Mouse (Mus musculus) hindbrain, embryonic 13.5 days (tissue): ENCODE results near the gene Shb. TPM values are rescaled to one million over a fixed set of nuclear protein-coding genes. Genes with fewer than 3 reads are reported as not detected.

Source experiments
- ATAC-seq: fragments of 200-750 bp; cut with Nextera tagmentation; 2 replicates; pipeline ENCODE4 v1.8.0; 2017; ENCODE audit warnings: moderate TSS enrichment; ENCODE audit not compliant: low FRiP score
- H3K27ac ChIP-seq: fragments of 300-500 bp; sonication (generic); 2 replicates; pipeline ENCODE4 v1.5.1; 2015; ENCODE audit warnings: inconsistent platforms, mild to moderate bottlenecking, moderate library complexity
- H3K27me3 ChIP-seq: fragments of 300-500 bp; sonication (generic); 2 replicates; pipeline ENCODE4 v1.6.1; 2015; ENCODE audit warnings: mild to moderate bottlenecking, inconsistent platforms
- H3K36me3 ChIP-seq: fragments of 300-500 bp; sonication (generic); 2 replicates; pipeline ENCODE4 v1.6.1; 2015; ENCODE audit warnings: mild to moderate bottlenecking, inconsistent platforms
- H3K4me1 ChIP-seq: fragments of 300-500 bp; sonication (generic); replicated peaks from 2 replicates; pipeline ENCODE4 v1.6.1; 2015; ENCODE audit warnings: inconsistent platforms
- H3K4me2 ChIP-seq: fragments of 300-500 bp; sonication (generic); 2 replicates; pipeline ENCODE4 v1.6.1; 2015; ENCODE audit warnings: inconsistent platforms, mild to moderate bottlenecking, moderate library complexity
- H3K4me3 ChIP-seq: fragments of 300-500 bp; sonication (generic); 2 replicates; pipeline ENCODE4 v1.5.1; 2015; ENCODE audit warnings: mild to moderate bottlenecking, inconsistent platforms
- H3K9ac ChIP-seq: fragments of 300-500 bp; sonication (generic); 2 replicates; pipeline ENCODE4 v1.6.1; 2015; ENCODE audit warnings: mild to moderate bottlenecking, inconsistent platforms
- H3K9me3 ChIP-seq: fragments of 300-500 bp; sonication (generic); 2 replicates; pipeline ENCODE4 v1.6.1; 2016; ENCODE audit warnings: inconsistent platforms
- WGBS: fragments of 180-500 bp; shearing (Covaris S2); methylation state at CpG from one replicate; pipeline ENCODE4 v1.1.7; 2015; 5-methylcytosine and 5-hydroxymethylcytosine counted together
- polyA plus RNA-seq: library from polyadenylated mRNA; unstranded; fragments of >200 nt; fragmentation: Nextera tagmentation; extraction: Ambion mirVana; gene quantifications from 2 replicates; pipeline ENCODE4 v1.2.1, GENCODE M21; 2015

The Shb gene
- polyA plus RNA-seq, 1 experiment from 2014 or later: 5.7 TPM

DNA sequence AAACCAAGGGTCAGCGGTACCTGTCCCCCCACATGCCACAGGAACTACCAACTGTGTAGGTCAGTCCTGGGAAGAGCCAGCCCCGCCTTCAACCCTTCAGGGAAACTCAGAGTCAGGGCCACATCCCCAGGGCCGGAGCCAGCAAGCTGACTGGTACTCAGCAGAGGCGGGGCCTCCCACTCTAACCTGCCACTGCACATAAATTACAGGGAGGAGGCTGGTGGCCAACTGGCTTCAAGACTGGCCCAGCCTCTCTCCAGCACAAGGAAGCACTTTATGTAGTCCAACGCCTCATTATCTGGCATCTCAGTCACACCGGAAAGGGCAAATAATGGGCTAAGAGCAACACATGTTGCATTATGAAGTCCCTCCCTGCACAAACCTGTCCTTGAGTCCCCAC lies 22.1 kb downstream of the Shb start:
- Histone ChIP-seq H3K4me2 (no peak overlapping the region), H3K4me1 (peaks cover 71% of the 10 kb centered on the region), H3K36me3 (no peaks in the 10 kb centered on the region), H3K27ac (no peak overlapping the region), H3K9ac (no peak overlapping the region), H3K4me3 (no peak overlapping the region), H3K27me3 (0 out of 2 replicates have a peak, but pooled peaks cover 5% of the 10 kb centered on the region), H3K9me3 (no peaks in the 10 kb centered on the region)
- no peak; the same call in 1 of the 2 replicates for ATAC-seq
- 47% methylated on average over 6 of the region's 6 CpGs for WGBS

DNA sequence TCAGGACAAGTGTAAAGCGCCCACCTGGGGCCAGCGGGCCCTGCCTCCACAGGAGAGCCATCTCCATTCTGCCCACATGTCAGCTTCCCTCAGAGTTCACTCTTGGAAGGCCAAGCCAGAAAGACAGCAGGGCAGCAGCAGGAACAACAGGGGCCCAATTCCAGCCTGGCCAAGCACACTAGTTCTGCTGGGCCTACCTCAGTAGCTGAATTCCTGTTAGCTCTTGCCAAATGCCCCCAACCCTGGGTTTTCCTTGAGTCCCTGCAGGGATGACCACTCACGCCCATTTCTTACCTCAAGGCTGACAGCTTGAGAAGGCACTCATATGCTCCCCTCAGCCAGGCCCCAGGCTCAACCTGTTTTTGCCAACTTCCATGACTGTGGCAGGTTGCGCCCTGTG lies 22.9 kb downstream of the Shb start:
- Histone ChIP-seq H3K27me3 (0 out of 2 replicates have a peak, but pooled peaks cover 5% of the 10 kb centered on the region), H3K9ac (no peak overlapping the region), H3K27ac (no peak overlapping the region), H3K4me1 (peaks cover 65% of the 10 kb centered on the region), H3K4me3 (no peak overlapping the region), H3K36me3 (no peaks in the 10 kb centered on the region), H3K4me2 (no peak overlapping the region), H3K9me3 (no peaks in the 10 kb centered on the region)
- WGBS: 81% methylated on average over 4 of the region's 4 CpGs
- ATAC-seq: no peak

DNA sequence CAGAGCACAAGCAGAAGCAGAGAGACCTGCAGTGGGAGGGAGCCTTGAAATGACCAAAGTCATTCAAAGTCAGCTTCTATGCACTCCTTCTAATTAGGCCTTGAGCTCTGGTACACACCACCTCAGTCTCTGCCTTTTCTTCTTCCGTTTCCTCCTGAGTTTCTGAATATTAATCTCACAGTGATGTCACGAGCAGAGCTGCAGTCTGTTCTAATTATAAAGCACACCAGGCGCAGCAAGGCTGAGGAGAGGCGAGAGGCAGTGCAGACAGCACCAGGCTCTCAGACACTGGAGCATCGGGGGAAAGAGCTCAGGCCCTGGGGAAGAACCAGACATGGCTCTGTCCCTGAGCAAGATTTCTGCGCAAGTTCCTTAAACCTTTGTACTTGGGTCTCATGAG lies 23.8 kb downstream of the Shb start:
- peak overlapping the region; percentile 72 for H3K27ac ChIP-seq
- H3K4me2 ChIP-seq: no peak overlapping the region
- ATAC-seq: no peak; the same call in 1 of the 2 replicates
- H3K9ac ChIP-seq: peak overlapping the region; percentile 39; the same call in 1 of the 2 replicates
- H3K4me3 ChIP-seq: no peak overlapping the region
- no peaks in the 10 kb centered on the region for H3K9me3 ChIP-seq
- peaks cover 64% of the 10 kb centered on the region for H3K4me1 ChIP-seq
- 0 out of 2 replicates have a peak, but pooled peaks cover 3% of the 10 kb centered on the region for H3K27me3 ChIP-seq
- H3K36me3 ChIP-seq: no peaks in the 10 kb centered on the region
- 48% methylated on average over 6 of the region's 6 CpGs for WGBS

DNA sequence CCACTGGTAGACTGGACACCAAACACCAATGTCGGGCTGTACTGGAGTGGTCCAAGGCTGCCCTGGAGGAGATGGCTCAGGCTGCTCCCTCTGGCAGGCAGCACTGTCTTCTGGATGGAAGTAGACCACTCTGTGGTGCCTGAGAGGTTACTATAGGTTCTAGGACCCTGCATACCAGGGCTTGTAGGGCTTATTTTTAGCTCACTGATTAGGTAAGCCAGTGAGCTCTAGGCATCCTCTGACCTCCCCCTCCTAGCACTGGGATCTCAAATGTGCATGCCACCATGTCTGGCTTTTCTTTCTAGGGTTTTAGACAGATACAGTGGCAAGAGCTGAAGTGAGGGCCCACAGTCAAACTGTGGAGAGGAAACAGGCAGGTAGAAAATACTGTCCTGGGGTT lies 24.8 kb downstream of the Shb start:
- ATAC-seq: no peak
- Histone ChIP-seq H3K9ac (no peak overlapping the region), H3K9me3 (no peaks in the 10 kb centered on the region), H3K4me3 (no peak overlapping the region), H3K27ac (no peak overlapping the region), H3K4me1 (peaks cover 55% of the 10 kb centered on the region), H3K4me2 (no peak overlapping the region), H3K27me3 (0 out of 2 replicates have a peak, but pooled peaks cover 2% of the 10 kb centered on the region), H3K36me3 (no peaks in the 10 kb centered on the region)
- WGBS: 77% methylated on average over 1 of the region's 1 CpGs

DNA sequence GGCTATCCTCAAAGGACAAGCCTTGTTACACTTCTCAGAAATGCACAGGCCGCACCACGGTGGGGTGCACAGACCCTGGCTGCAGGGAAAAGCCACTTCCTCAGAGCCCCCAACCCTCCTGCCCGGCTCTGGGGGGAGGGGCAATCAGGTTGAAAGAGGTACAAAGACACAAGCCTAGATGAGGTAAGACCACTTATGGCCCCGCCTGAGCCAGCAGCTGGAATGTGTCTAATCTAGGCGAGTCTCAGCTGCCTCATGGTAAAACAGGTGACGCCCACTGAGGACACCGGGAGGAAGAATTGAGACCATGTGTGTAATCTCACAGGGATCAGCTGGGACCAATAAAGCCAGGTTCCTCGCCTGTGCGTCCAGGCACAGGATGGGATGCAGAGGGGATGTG lies 25.2 kb downstream of the Shb start:
- 58% methylated on average over 9 of the region's 9 CpGs for WGBS
- no peak overlapping the region for H3K27ac ChIP-seq
- H3K9me3 ChIP-seq: no peaks in the 10 kb centered on the region
- no peak overlapping the region for H3K4me2 ChIP-seq
- H3K4me3 ChIP-seq: no peak overlapping the region
- H3K9ac ChIP-seq: no peak overlapping the region
- ATAC-seq: no peak
- peaks cover 55% of the 10 kb centered on the region for H3K4me1 ChIP-seq
- H3K36me3 ChIP-seq: no peaks in the 10 kb centered on the region
- H3K27me3 ChIP-seq: 0 out of 2 replicates have a peak, but pooled peaks cover 2% of the 10 kb centered on the region

DNA sequence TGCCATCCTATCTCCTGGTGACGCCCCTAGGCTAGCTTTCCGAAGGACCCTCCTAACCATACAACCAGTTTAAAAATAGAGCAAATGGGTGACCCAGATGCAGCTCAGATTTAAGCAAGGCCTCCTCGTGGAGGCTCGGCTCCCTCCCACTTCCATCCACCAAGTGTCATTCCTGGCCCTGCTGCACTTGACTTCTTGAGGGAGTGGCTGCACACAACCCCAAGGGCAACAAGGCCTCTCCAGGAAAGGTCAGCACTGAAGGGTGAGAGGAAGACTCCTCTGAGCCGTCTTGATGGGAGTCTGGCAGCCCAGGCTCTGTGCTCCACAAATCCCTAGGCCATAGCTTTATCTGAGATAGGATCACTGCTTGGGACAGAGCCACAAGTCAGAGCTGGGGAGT lies 25.7 kb downstream of the Shb start:
- Histone ChIP-seq H3K27ac (no peak overlapping the region), H3K4me2 (no peak overlapping the region), H3K27me3 (0 out of 2 replicates have a peak, but pooled peaks cover 2% of the 10 kb centered on the region), H3K36me3 (no peaks in the 10 kb centered on the region), H3K9me3 (no peaks in the 10 kb centered on the region), H3K4me3 (no peak overlapping the region), H3K9ac (no peak overlapping the region), H3K4me1 (peaks cover 55% of the 10 kb centered on the region)
- 72% methylated on average over 5 of the region's 5 CpGs for WGBS
- ATAC-seq: no peak

DNA sequence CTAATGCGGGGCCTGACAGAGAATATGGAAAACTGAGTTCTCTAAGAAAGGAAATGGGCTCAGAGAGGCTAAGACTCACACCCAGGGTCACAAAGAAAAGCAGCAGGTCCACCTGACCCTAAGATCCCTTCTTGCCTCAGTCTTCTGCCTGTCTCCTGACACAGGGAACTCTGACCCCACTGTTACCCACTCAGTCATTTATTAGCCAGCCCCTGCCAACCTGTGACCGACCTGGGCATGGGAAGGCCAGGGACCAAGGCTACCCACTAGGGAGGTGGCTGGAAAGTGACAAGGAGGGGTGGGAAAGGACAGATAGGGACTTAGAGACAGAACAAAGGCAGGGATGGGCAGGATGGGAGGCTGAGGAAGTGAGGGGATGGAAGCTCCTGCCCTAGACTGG lies 26.6 kb downstream of the Shb start:
- ATAC-seq: no peak
- no peaks in the 10 kb centered on the region for H3K27me3 ChIP-seq

DNA sequence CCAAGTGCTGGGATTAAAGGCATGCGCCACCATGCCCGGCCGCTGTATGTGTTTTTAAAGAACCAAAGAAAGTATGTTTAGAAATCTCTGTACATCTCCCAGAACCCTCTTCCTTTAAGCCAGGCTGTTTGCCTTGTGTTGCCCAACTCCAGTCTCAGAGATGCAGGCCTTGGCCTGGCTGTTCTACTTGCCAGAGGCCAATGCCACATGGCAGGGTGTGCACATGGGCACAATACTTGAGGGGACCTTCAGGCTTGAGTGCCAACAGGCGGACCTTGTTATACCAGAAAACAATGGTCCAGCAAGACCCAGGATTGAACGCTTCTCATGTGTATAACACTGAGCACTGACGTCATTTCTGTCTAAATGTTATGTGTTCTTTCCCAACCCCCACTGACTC lies 27.1 kb downstream of the Shb start:
- no peak for ATAC-seq
- Histone ChIP-seq H3K9ac (no peak overlapping the region), H3K4me3 (no peak overlapping the region), H3K36me3 (no peaks in the 10 kb centered on the region), H3K4me1 (peaks cover 58% of the 10 kb centered on the region), H3K9me3 (no peaks in the 10 kb centered on the region), H3K4me2 (no peak overlapping the region), H3K27ac (no peak overlapping the region), H3K27me3 (no peaks in the 10 kb centered on the region)
- WGBS: 87% methylated on average over 6 of the region's 6 CpGs

More for the DNA sequence above, 26.6 kb downstream of the Shb start:
- H3K4me2 ChIP-seq: no peak overlapping the region
- H3K4me3 ChIP-seq: no peak overlapping the region
- H3K27ac ChIP-seq: no peak overlapping the region
- WGBS: 88% methylated on average over 2 of the region's 2 CpGs
- no peaks in the 10 kb centered on the region for H3K9me3 ChIP-seq
- H3K9ac ChIP-seq: no peak overlapping the region
- H3K4me1 ChIP-seq: peaks cover 57% of the 10 kb centered on the region
- no peaks in the 10 kb centered on the region for H3K36me3 ChIP-seq

DNA sequence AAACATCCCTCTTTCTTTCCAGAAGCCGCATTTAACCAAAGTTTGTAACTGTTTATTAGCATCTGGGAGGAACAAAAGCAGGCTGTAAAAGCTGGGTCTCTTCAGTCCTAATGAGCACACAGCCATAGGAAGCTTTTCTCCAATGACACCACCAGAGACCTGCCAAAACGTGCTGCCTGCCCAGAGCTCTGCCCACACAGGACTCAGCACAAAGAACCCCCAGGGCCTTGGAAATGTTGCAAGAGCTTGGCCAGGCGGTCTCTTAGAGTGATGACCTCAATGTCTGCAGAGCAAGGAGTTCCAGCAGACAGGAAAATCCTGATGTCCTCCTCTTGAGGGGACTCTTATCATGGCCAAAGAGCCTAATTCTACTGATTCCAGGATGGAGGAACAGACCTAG lies 28.5 kb downstream of the Shb start:
- ATAC-seq: no peak
- no peak overlapping the region for H3K4me3 ChIP-seq
- H3K36me3 ChIP-seq: no peaks in the 10 kb centered on the region
- H3K4me1 ChIP-seq: peaks cover 58% of the 10 kb centered on the region
- no peak overlapping the region for H3K9ac ChIP-seq
- 49% methylated on average over 3 of the region's 3 CpGs for WGBS
- H3K9me3 ChIP-seq: no peaks in the 10 kb centered on the region
- no peak overlapping the region for H3K4me2 ChIP-seq
- H3K27ac ChIP-seq: no peak overlapping the region
- H3K27me3 ChIP-seq: no peaks in the 10 kb centered on the region

DNA sequence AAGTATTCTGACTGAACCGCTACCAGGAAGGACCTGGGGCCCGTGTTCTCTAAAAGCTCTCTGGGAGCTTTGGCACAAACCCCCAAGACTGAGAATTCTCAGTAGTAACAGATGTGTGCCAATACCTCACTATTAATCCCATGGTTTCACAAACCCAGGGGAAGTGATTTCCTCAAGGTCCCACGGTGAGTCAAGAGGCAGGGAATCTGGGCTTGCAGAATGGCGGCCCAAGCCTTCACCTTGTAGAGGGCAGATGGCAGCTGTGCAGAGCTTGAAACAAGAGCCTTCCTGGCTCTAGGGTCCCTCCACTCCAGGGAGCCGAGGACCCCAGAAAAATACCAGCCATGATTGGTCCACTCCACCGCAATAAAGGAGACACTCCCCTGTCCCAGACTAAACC lies 28.9 kb downstream of the Shb start:
- 85% methylated on average over 6 of the region's 6 CpGs for WGBS
- H3K4me2 ChIP-seq: no peak overlapping the region
- no peak overlapping the region for H3K27ac ChIP-seq
- no peaks in the 10 kb centered on the region for H3K36me3 ChIP-seq
- no peaks in the 10 kb centered on the region for H3K27me3 ChIP-seq
- H3K4me1 ChIP-seq: peaks cover 58% of the 10 kb centered on the region
- H3K4me3 ChIP-seq: no peak overlapping the region
- no peaks in the 10 kb centered on the region for H3K9me3 ChIP-seq
- no peak overlapping the region for H3K9ac ChIP-seq
- no peak for ATAC-seq

DNA sequence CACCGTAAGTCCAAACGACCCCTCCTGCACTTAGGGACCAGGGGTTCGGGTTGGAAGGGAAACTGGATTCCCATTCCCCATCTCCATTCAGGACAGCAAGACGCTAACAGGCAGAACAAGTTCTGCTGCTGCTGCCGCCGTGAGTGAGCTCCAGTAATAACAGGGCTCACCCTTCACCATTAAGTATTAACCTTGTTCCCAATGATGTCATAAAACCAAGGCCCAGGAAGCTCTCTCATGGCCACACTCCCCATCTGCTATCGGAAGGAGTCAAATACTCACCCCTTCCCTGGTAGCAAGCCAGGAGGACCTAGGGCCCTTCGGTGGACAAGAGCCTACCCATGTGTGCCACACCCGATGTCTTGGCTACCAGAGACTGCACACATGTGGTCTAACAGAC lies 30.3 kb downstream of the Shb start:
- no peaks in the 10 kb centered on the region for H3K36me3 ChIP-seq
- no peak for ATAC-seq

DNA sequence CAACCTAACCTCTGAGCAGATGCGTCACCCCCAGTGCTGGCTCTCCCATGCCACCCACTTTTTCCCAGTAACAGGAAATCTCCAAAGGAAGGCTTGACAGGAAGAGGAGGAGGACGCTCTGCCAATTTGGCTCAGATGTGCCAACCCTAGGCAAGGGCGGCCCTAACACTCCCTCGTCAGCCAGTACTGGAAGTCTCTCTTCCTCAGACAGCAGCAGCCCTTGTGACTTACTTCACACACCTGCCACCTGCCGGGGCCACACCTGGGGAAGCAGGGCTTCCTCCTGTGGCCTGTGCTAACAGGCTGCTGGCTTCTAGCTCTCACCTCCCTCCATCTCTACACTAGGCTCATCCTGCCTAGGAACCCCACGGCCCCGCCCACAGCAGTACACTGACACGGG lies 31.9 kb downstream of the Shb start:
- no peak for ATAC-seq
- 79% methylated on average over 8 of the region's 8 CpGs for WGBS
- peaks cover 58% of the 10 kb centered on the region for H3K4me1 ChIP-seq
- H3K36me3 ChIP-seq: no peaks in the 10 kb centered on the region
- no peaks in the 10 kb centered on the region for H3K9me3 ChIP-seq
- H3K4me2 ChIP-seq: no peak overlapping the region
- no peak overlapping the region for H3K9ac ChIP-seq
- no peak overlapping the region for H3K27ac ChIP-seq
- H3K4me3 ChIP-seq: no peak overlapping the region
- H3K27me3 ChIP-seq: no peaks in the 10 kb centered on the region

More for the DNA sequence above, 30.3 kb downstream of the Shb start:
- H3K4me1 ChIP-seq: peaks cover 58% of the 10 kb centered on the region
- H3K4me2 ChIP-seq: no peak overlapping the region
- H3K27ac ChIP-seq: no peak overlapping the region
- WGBS: 90% methylated on average over 9 of the region's 9 CpGs
- H3K9me3 ChIP-seq: no peaks in the 10 kb centered on the region
- no peak overlapping the region for H3K9ac ChIP-seq
- no peaks in the 10 kb centered on the region for H3K27me3 ChIP-seq
- H3K4me3 ChIP-seq: no peak overlapping the region

DNA sequence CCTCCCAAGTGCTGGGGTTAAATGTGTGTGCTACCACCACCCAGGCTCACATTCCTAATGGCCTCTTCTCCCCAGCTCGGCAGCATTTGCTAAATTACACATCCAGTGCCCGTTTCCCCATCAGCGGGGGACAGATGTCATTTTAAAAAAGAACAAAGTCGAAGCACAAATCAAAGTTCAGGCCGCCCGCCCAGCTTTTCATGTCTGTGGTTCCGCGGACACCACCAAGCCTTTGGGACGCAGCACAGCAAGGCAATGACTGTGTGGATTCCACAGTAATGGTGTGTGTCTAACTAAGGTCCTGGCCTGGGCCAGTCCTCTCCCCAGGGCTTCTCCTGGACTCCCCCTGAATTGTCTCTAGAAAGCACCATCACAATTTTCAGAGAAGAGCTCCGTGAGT lies 32.7 kb downstream of the Shb start:
- no peak overlapping the region for H3K4me3 ChIP-seq
- H3K4me2 ChIP-seq: no peak overlapping the region
- peak overlapping the region; percentile 35; the same call in 1 of the 2 replicates for H3K27ac ChIP-seq
- H3K9ac ChIP-seq: no peak overlapping the region; the same call in 1 of the 2 replicates
- no peaks in the 10 kb centered on the region for H3K27me3 ChIP-seq
- peaks cover 66% of the 10 kb centered on the region for H3K4me1 ChIP-seq
- H3K36me3 ChIP-seq: no peaks in the 10 kb centered on the region
- 23% methylated on average over 10 of the region's 10 CpGs for WGBS
- H3K9me3 ChIP-seq: no peaks in the 10 kb centered on the region
- no peak for ATAC-seq
